Mouse (Mus musculus): ENCODE results near the gene Hist1h2ap.
"Not testable (repeated sequence)": the region's sequence is repeated elsewhere in the genome, so short reads cannot be mapped to it uniquely, and the experiment has no call there.

Gene Hist1h2ap

GRCm38 (mm10) chr13:21833461-21833860, at the start of gene Hist1h2ap, which contains the start of gene Hist1h2br:
Gene Hist1h2ap, minus strand, starts transcription at chr13:21833507.
Gene Hist1h2br, plus strand, starts transcription at chr13:21833743.
- not testable (repeated sequence) for DNase-seq (ENCODE audit: low read depth, low spot score)

- DNase-seq (ENCODE audit: low read depth, low spot score), result no peak
These were observed 49.6 kb upstream of the Hist1h2ap start for GRCm38 (mm10) chr13:21882760-21883405.

- no peak for DNase-seq (ENCODE audit: low read depth, low spot score)
These were observed 48.8 kb upstream of the Hist1h2ap start for GRCm38 (mm10) chr13:21881878-21882669.

- no peak for DNase-seq (ENCODE audit: low read depth, low spot score)
These were observed 47.4 kb upstream of the Hist1h2ap start for GRCm38 (mm10) chr13:21880735-21881134.

GRCm38 (mm10) chr13:21865503-21865902, 32.2 kb upstream of the Hist1h2ap start:
- DNase-seq (ENCODE audit: low read depth, low spot score), result not testable (repeated sequence)

- no peak for DNase-seq (ENCODE audit: low read depth, low spot score)
These were observed 28.3 kb upstream of the Hist1h2ap start for GRCm38 (mm10) chr13:21861608-21862007.

GRCm38 (mm10) chr13:21855698-21856162, 22.4 kb upstream of the Hist1h2ap start:
- peak; percentile 3 for DNase-seq (ENCODE audit: low read depth, low spot score)

GRCm38 (mm10) chr13:21855146-21855545, 21.8 kb upstream of the Hist1h2ap start:
- peak; percentile 2 for DNase-seq (ENCODE audit: low read depth, low spot score)

- no peak for DNase-seq (ENCODE audit: low read depth, low spot score)
These were observed 19.1 kb upstream of the Hist1h2ap start for GRCm38 (mm10) chr13:21852215-21852945.

- DNase-seq (ENCODE audit: low read depth, low spot score), result not testable (repeated sequence)
These were observed 17.4 kb upstream of the Hist1h2ap start for GRCm38 (mm10) chr13:21850696-21851095.

- DNase-seq (ENCODE audit: low read depth, low spot score), result no peak
These were observed 14.6 kb upstream of the Hist1h2ap start for GRCm38 (mm10) chr13:21847883-21848282.

GRCm38 (mm10) chr13:21846356-21846755, 13.0 kb upstream of the Hist1h2ap start:
- not testable (repeated sequence) for DNase-seq (ENCODE audit: low read depth, low spot score)

GRCm38 (mm10) chr13:21840508-21840907, 7.2 kb upstream of the Hist1h2ap start:
- DNase-seq (ENCODE audit: low read depth, low spot score), result not testable (repeated sequence)

GRCm38 (mm10) chr13:21831418-21832394, 1.6 kb downstream of the Hist1h2ap start, which contains the start of gene Hist1h4n:
Gene Hist1h4n, minus strand, starts transcription at chr13:21832196.
- not testable (repeated sequence) for DNase-seq (ENCODE audit: low read depth, low spot score)

GRCm38 (mm10) chr13:21830344-21830743, 3.0 kb downstream of the Hist1h2ap start:
- no peak for DNase-seq (ENCODE audit: low read depth, low spot score)

GRCm38 (mm10) chr13:21828511-21828910, 4.8 kb downstream of the Hist1h2ap start:
- DNase-seq (ENCODE audit: low read depth, low spot score), result no peak

- DNase-seq (ENCODE audit: low read depth, low spot score), result not testable (repeated sequence)
These were observed 13.0 kb downstream of the Hist1h2ap start for GRCm38 (mm10) chr13:21820082-21820890.

- not testable (repeated sequence) for DNase-seq (ENCODE audit: low read depth, low spot score)
These were observed 21.2 kb downstream of the Hist1h2ap start for GRCm38 (mm10) chr13:21812092-21812491.

GRCm38 (mm10) chr13:21811539-21811938, 21.8 kb downstream of the Hist1h2ap start, which contains the start of gene Hist1h4m:
Gene Hist1h4m, plus strand, starts transcription at chr13:21811746.
- not testable (repeated sequence) for DNase-seq (ENCODE audit: low read depth, low spot score)

GRCm38 (mm10) chr13:21811074-21811473, 22.2 kb downstream of the Hist1h2ap start:
- DNase-seq (ENCODE audit: low read depth, low spot score), result not testable (repeated sequence)

Measured in retina, adult 2 months (tissue).